Mouse (Mus musculus) hindbrain, postnatal 0 days (tissue): ENCODE measurements around the gene Tub. TPM values are rescaled to one million over a fixed set of nuclear protein-coding genes. Genes with fewer than 3 reads are reported as not detected.
A peak's percentile ranks its signal among the peaks of the same experiment; 100 is the strongest.

Experiments
- ATAC-seq: fragments of 200-750 bp; cut with Nextera tagmentation; 2 replicates; pipeline ENCODE4 v1.8.0; 2017; ENCODE audit warnings: mild to moderate bottlenecking, moderate TSS enrichment, moderate library complexity
- DNase-seq: peaks from one replicate; pipeline ENCODE4 v3.0.0-alpha.2; 2015; ENCODE audit warnings: low spot score
- H3K27ac ChIP-seq: fragments of 300-500 bp; sonication (generic); 2 replicates; pipeline ENCODE4 v1.5.1; 2014; ENCODE audit warnings: mild to moderate bottlenecking
- H3K27me3 ChIP-seq: fragments of 300-500 bp; sonication (generic); 2 replicates; pipeline ENCODE4 v1.6.1; 2014; ENCODE audit warnings: low read length, mixed read lengths; ENCODE audit not compliant: insufficient read depth
- H3K36me3 ChIP-seq: fragments of 300-500 bp; sonication (generic); 2 replicates; pipeline ENCODE4 v1.6.1; 2014; ENCODE audit warnings: low read length, mixed read lengths; ENCODE audit not compliant: insufficient read depth
- H3K4me1 ChIP-seq: fragments of 300-500 bp; sonication (generic); 2 replicates; pipeline ENCODE4 v1.6.1; 2014; ENCODE audit warnings: antibody characterized with exemption, low read length, mixed read lengths; ENCODE audit not compliant: insufficient read depth
- H3K4me2 ChIP-seq: fragments of 300-500 bp; sonication (generic); 2 replicates; pipeline ENCODE4 v1.6.1; 2014; ENCODE audit warnings: low read depth, mild to moderate bottlenecking, low read length, moderate library complexity, mixed read lengths
- H3K4me3 ChIP-seq: fragments of 300-500 bp; sonication (generic); 2 replicates; pipeline ENCODE4 v1.5.1; 2014; ENCODE audit warnings: low read length
- H3K9ac ChIP-seq: fragments of 300-500 bp; sonication (generic); replicated peaks from 2 replicates; pipeline ENCODE4 v1.6.1; 2014; ENCODE audit warnings: mild to moderate bottlenecking, low read length, moderate library complexity, mixed read lengths
- H3K9me3 ChIP-seq: fragments of 300-500 bp; sonication (generic); 2 replicates; pipeline ENCODE4 v1.6.1; 2016; ENCODE audit warnings: low read length, mixed read lengths
- CTCF ChIP-seq: IDR thresholded peaks from 2 replicates; pipeline ENCODE4 v1.5.1; 2016; ENCODE audit warnings: antibody characterized with exemption, control low read depth, low read depth
- WGBS: fragments of 180-500 bp; shearing (Covaris S2); extraction: QIAGEN DNeasy Blood & Tissue Kit; methylation state at CpG from one replicate; pipeline ENCODE4 v1.1.7; 2014; 5-methylcytosine and 5-hydroxymethylcytosine counted together
- polyA plus RNA-seq: library from polyadenylated mRNA; unstranded; fragments of >200 nt; fragmentation: Nextera tagmentation; extraction: Ambion mirVana; gene quantifications from 2 replicates; pipeline ENCODE4 v1.2.1, GENCODE M21; 2015
- total RNA-seq: library from RNA; depleted of rRNA; stranded (reverse); fragments of >200 nt; gene quantifications from 2 replicates; pipeline ENCODE4 v1.2.3, GENCODE M21; 2014; rRNA removed

The Tub gene
- total and polyA plus RNA-seq, 2 experiments from 2014 or later: 32.7 to 134 TPM

- peak; percentile 90 for DNase-seq
- Histone ChIP-seq H3K9ac (peak within 1 kb of the TSS; percentile 76), H3K9me3 (no peaks in the 10 kb centered on the region), H3K36me3 (no peaks in the 10 kb centered on the region), H3K27me3 (no peaks in the 10 kb centered on the region), H3K4me2 (peak within 1 kb of the TSS; percentile 61), H3K4me1 (peaks cover 8% of the 10 kb centered on the region), H3K4me3 (peak within 1 kb of the TSS; percentile 77), H3K27ac (peak within 1 kb of the TSS; percentile 71)
- TF ChIP-seq CTCF: peak; percentile 25; the same call in 1 of the 2 replicates
- ATAC-seq: peak; percentile 97
- 4% methylated on average over 46 of the region's 50 CpGs for WGBS
These were observed 133.1 kb downstream of the Tub start, which contains the start of gene Ric3 for GRCm38 (mm10) chr7:109083113-109083812. TSS of gene Ric3 (minus strand) at chr7:109083331.

GRCm38 (mm10) chr7:109083813-109084184 is 133.7 kb downstream of the Tub start:
- peak overlapping the region; percentile 61 for H3K4me2 ChIP-seq
- peaks cover 8% of the 10 kb centered on the region for H3K4me1 ChIP-seq
- no peaks in the 10 kb centered on the region for H3K36me3 ChIP-seq
- H3K27me3 ChIP-seq: no peaks in the 10 kb centered on the region
- no peak overlapping the region for H3K27ac ChIP-seq
- H3K4me3 ChIP-seq: peak overlapping the region; percentile 77; the same call in 1 of the 2 replicates
- TF ChIP-seq CTCF: no peak
- H3K9me3 ChIP-seq: no peaks in the 10 kb centered on the region
- H3K9ac ChIP-seq: no peak overlapping the region
- ATAC-seq: no peak
- DNase-seq: no peak
- 80% methylated on average over 4 of the region's 4 CpGs for WGBS

Other genes starting within 250 kb of the Tub start
- not detected in 2 replicates for gene Olfr512, start 237.0 kb upstream of the Tub start, total RNA-seq
- gene Olfr512, start 237.0 kb upstream of the Tub start, polyA plus RNA-seq: not detected in 2 replicates
- not detected in 2 replicates for gene Olfr513, start 199.4 kb upstream of the Tub start, total RNA-seq
- gene Olfr513, start 199.4 kb upstream of the Tub start, polyA plus RNA-seq: not detected in 2 replicates
- gene Olfr514, start 124.3 kb upstream of the Tub start, total RNA-seq: not detected in 2 replicates
- not detected in 2 replicates for gene Olfr514, start 124.3 kb upstream of the Tub start, polyA plus RNA-seq
- not detected in 2 replicates for gene Olfr516, start 99.8 kb upstream of the Tub start, total RNA-seq
- not detected in 2 replicates for gene Olfr516, start 99.8 kb upstream of the Tub start, polyA plus RNA-seq
- not detected in 2 replicates for gene Olfr517, start 78.0 kb upstream of the Tub start, total RNA-seq
- gene Olfr517, start 78.0 kb upstream of the Tub start, polyA plus RNA-seq: not detected in 2 replicates
- not detected in 2 replicates for gene Olfr518, start 65.3 kb upstream of the Tub start, total RNA-seq
- not detected in 2 replicates for gene Olfr518, start 65.3 kb upstream of the Tub start, polyA plus RNA-seq
- gene Olfr519, start 55.9 kb upstream of the Tub start, total RNA-seq: not detected in 2 replicates
- not detected in 2 replicates for gene Olfr519, start 55.9 kb upstream of the Tub start, polyA plus RNA-seq
- gene Nlrp10, start 20.2 kb upstream of the Tub start, total RNA-seq: not detected in 2 replicates
- 0.08 TPM in 1 of 2 replicates, not detected in the other for gene Nlrp10, start 20.2 kb upstream of the Tub start, polyA plus RNA-seq
- 127 and 128 TPM in 2 replicates for gene Eif3f, start 15.9 kb upstream of the Tub start, total RNA-seq
- 79.1 and 80.0 TPM in 2 replicates for gene Eif3f, start 15.9 kb upstream of the Tub start, polyA plus RNA-seq
- 33.8 and 41.9 TPM in 2 replicates for gene Ric3, start 133.0 kb downstream of the Tub start, total RNA-seq
- 40.0 and 41.0 TPM in 2 replicates for gene Ric3, start 133.0 kb downstream of the Tub start, polyA plus RNA-seq
- 53.0 and 83.8 TPM in 2 replicates for gene Lmo1, start 224.9 kb downstream of the Tub start, total RNA-seq
- 45.5 and 48.4 TPM in 2 replicates for gene Lmo1, start 224.9 kb downstream of the Tub start, polyA plus RNA-seq